Mouse (Mus musculus) neural tube, embryonic 13.5 days (tissue): ENCODE measurements at regions not wholly inside any gene's neighbourhood (a gene's known extent, or its start where the extent isn't known, plus 50 kb on each side); places are given as distances from the start of the nearest gene placed in this dataset.
A peak's percentile ranks its signal among the peaks of the same experiment; 100 is the strongest.

Source experiments
- ATAC-seq: fragments of 200-750 bp; cut with Nextera tagmentation; 2 replicates; pipeline ENCODE4 v1.8.0; 2017; ENCODE audit warnings: low read depth, mild to moderate bottlenecking, moderate TSS enrichment, moderate library complexity
- H3K27ac ChIP-seq: fragments of 300-500 bp; sonication (generic); replicated peaks from 2 replicates; pipeline ENCODE4 v1.5.1; 2015; ENCODE audit warnings: moderate library complexity, mild to moderate bottlenecking, inconsistent platforms
- H3K27me3 ChIP-seq: fragments of 300-500 bp; sonication (generic); 2 replicates; pipeline ENCODE4 v1.6.1; 2015; ENCODE audit warnings: mild to moderate bottlenecking, inconsistent platforms
- H3K36me3 ChIP-seq: fragments of 300-500 bp; sonication (generic); 2 replicates; pipeline ENCODE4 v1.6.1; 2015; ENCODE audit warnings: mild to moderate bottlenecking, inconsistent platforms
- H3K4me1 ChIP-seq: fragments of 300-500 bp; sonication (generic); replicated peaks from 2 replicates; pipeline ENCODE4 v1.6.1; 2015; ENCODE audit warnings: inconsistent platforms
- H3K4me2 ChIP-seq: fragments of 300-500 bp; sonication (generic); 2 replicates; pipeline ENCODE4 v1.6.1; 2015; ENCODE audit warnings: inconsistent platforms, mild to moderate bottlenecking, moderate library complexity
- H3K4me3 ChIP-seq: fragments of 300-500 bp; sonication (generic); 2 replicates; pipeline ENCODE4 v1.5.1; 2015; ENCODE audit warnings: mild to moderate bottlenecking, inconsistent platforms
- H3K9ac ChIP-seq: fragments of 300-500 bp; sonication (generic); 2 replicates; pipeline ENCODE4 v1.6.1; 2015; ENCODE audit warnings: moderate library complexity, mild to moderate bottlenecking, inconsistent platforms
- H3K9me3 ChIP-seq: fragments of 300-500 bp; sonication (generic); 2 replicates; pipeline ENCODE4 v1.6.1; 2016; ENCODE audit warnings: inconsistent platforms
- WGBS: fragments of 180-500 bp; shearing (Covaris S2); methylation state at CpG from one replicate; pipeline ENCODE4 v1.1.7; 2015; 5-methylcytosine and 5-hydroxymethylcytosine counted together

DNA sequence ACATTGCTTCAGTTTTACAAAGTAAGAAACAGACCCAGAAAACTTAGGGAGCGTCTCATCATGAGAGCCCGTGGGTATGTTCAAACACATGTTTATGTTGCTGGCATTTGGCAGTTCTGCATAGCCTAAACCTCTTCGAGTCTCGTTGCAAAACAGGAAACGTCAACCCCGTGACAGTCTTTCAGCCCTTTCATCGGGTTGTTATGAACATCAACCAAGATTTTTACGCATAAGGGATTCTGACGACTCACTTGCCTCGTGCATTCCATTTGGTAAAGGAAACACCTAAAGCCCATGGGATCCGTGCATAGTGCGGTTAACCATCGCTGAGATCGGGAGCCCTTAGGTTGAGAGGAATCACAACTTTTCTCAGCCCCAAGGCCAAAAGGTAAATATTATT is 115.7 kb downstream of the Gpam start:
- H3K4me3 ChIP-seq, result no peak overlapping the region
- H3K9ac ChIP-seq, result no peak overlapping the region
- H3K36me3 ChIP-seq, result no peaks in the 10 kb centered on the region
- no peak overlapping the region for H3K27ac ChIP-seq
- no peak overlapping the region for H3K4me2 ChIP-seq
- no peaks in the 10 kb centered on the region for H3K27me3 ChIP-seq
- H3K4me1 ChIP-seq, result peaks cover 6% of the 10 kb centered on the region; the same call in 1 of the 2 replicates
- no peak for ATAC-seq
- 89% methylated on average over 14 of the region's 14 CpGs for WGBS
- peaks cover 4% of the 10 kb centered on the region; the same call in 1 of the 2 replicates for H3K9me3 ChIP-seq

DNA sequence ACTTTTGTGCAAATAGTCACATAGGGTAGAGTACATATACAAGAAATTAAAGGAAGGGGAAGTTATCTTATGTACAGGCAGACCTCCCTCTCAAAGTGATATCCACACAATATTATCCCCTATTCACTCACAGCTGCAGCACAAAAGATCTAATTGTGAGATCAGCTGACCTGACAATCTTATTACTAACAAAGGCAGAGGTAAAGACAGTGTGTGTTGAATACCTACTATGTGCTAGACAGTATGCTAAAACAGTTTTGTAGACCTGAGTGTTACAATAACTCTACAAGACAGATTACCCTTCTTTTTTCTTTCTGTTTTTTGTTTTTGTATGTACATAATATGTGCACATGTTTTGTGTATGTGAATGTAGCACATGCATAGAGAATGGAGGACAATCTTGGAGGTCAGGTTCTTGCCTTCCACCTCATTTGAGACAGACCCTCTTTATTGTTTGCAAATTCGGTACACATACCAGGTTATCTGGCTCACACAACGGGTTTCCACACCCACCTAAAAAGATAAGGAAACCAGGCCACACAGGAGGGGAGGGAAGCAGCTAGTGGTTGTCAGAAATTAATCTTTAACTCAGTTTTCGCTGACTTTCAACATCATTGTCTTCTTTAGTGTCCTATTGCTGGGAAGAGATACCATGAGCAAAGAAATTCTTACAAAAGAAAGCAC is 118.4 kb downstream of the Gpam start:
- 85% methylated on average over 3 of the region's 3 CpGs for WGBS
- no peak overlapping the region for H3K4me2 ChIP-seq

DNA sequence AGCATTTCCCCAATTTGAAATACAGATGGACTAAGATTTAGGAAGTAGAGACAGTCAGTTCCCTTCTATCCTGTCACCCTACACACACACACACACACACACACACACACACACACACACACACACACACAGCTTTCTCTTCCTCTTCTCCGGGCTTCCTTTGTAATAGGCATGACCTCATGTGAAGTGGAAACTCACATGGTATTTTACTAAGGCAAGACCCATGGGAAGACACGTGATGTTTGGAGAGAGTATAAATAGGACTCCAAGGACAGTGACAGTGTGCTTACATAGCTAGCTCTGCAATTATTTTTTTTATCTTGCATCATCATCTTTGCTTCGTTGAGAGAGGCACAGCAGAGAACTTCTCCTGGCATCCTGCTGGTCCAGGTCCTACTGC is 137.1 kb downstream of the Gpam start:
- H3K27me3 ChIP-seq, result no peaks in the 10 kb centered on the region
- H3K9me3 ChIP-seq, result no peaks in the 10 kb centered on the region
- H3K27ac ChIP-seq, result no peak overlapping the region
- H3K9ac ChIP-seq, result no peak overlapping the region
- H3K4me1 ChIP-seq, result no peaks in the 10 kb centered on the region
- no peak overlapping the region for H3K4me2 ChIP-seq
- ATAC-seq, result no peak
- no peaks in the 10 kb centered on the region for H3K36me3 ChIP-seq
- WGBS, result 77% methylated on average over 3 of the region's 3 CpGs
- no peak overlapping the region for H3K4me3 ChIP-seq

More for the DNA sequence above, 118.4 kb downstream of the Gpam start:
- Histone ChIP-seq H3K4me3 (no peak overlapping the region), H3K9me3 (peaks cover 4% of the 10 kb centered on the region; the same call in 1 of the 2 replicates), H3K4me1 (peaks cover 6% of the 10 kb centered on the region; the same call in 1 of the 2 replicates), H3K9ac (no peak overlapping the region), H3K36me3 (no peaks in the 10 kb centered on the region), H3K27ac (no peak overlapping the region), H3K27me3 (no peaks in the 10 kb centered on the region)
- no peak for ATAC-seq

DNA sequence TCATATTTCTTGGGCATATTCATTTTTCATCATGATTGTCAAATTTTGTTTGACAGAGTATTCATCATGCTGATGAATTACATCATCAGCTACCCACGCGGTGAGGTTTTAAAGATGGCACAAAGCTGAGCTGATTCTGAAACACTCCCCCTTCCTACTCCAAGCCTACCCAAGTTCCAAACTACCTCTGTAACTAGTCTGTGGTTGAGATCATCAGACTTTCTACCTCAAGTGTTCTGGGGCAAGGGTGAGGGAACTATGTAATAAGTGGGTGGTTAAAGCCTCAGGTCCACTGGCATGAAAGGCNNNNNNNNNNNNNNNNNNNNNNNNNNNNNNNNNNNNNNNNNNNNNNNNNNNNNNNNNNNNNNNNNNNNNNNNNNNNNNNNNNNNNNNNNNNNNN is 142.5 kb downstream of the Gpam start:
- no peak for ATAC-seq
- Histone ChIP-seq H3K4me2 (no peak overlapping the region), H3K27me3 (no peaks in the 10 kb centered on the region), H3K4me3 (no peak overlapping the region), H3K36me3 (no peaks in the 10 kb centered on the region), H3K4me1 (no peaks in the 10 kb centered on the region), H3K27ac (no peak overlapping the region), H3K9me3 (no peaks in the 10 kb centered on the region), H3K9ac (no peak overlapping the region)
- 89% methylated on average over 2 of the region's 2 CpGs for WGBS

DNA sequence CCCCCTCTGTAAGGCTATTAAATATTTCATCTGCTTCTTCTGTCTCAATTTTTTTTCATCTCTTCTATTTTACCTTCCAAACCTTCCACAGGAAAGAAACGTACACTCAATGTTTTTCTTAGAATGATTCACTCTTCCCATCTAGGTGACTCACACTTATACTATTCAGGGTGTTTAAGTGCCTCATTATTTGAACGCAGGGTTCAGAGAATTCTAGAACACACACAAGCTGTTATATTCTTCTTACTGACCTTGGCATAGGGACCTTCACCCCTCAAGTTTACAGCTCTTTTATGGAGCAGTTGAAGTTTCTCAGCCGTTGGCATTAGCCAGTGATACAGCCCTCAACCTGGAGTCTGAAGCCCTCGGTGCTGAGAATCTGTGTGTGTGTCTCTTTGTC is 144.2 kb downstream of the Gpam start:
- Histone ChIP-seq H3K9me3 (no peaks in the 10 kb centered on the region), H3K4me1 (no peaks in the 10 kb centered on the region), H3K9ac (no peak overlapping the region), H3K36me3 (no peaks in the 10 kb centered on the region), H3K4me2 (no peak overlapping the region), H3K4me3 (no peak overlapping the region), H3K27ac (no peak overlapping the region), H3K27me3 (no peaks in the 10 kb centered on the region)
- no peak for ATAC-seq
- 62% methylated on average over 4 of the region's 4 CpGs for WGBS

DNA sequence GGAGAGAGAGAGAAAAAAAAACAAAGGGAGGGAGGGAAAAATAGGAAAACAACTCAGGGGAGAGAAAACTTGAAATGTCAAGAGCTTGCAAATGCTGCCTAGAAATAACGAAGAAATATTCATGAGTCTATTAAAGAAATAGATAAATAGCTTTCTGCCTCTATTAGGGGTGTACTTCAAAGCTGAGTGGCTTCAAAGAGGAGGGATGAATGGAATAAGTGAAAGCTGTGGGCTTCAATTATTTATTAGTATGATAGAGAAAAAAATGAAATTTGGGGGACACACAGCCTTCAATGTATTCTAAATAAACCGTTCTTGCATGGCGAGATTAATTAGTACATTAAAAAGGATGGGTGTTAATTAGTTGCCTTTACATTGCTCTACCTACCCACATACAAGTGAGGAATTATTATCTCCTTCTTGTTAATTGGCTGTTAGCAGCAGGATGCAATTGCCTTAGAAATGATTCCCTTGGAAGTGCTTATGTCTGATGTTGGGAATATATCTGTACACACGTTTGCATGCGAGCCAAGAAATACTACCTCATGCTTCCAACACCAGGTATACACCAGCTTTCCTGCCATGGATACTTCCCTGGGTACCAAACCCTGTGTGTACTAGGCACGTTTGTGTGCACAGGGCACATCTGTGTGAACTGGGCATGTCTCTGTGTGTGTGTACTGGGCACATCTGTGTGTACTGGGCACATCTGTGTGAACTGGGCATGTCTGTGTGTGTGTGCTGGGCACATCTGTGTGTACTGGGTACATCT is 155.4 kb downstream of the Gpam start:
- Histone ChIP-seq H3K27me3 (no peaks in the 10 kb centered on the region), H3K4me1 (no peaks in the 10 kb centered on the region), H3K9ac (no peak overlapping the region), H3K36me3 (no peaks in the 10 kb centered on the region), H3K9me3 (no peaks in the 10 kb centered on the region), H3K27ac (peak overlapping the region; percentile 23; the same call in 1 of the 2 replicates), H3K4me3 (no peak overlapping the region), H3K4me2 (no peak overlapping the region)
- ATAC-seq, result peak; percentile 67
- WGBS, result 68% methylated on average over 6 of the region's 6 CpGs

DNA sequence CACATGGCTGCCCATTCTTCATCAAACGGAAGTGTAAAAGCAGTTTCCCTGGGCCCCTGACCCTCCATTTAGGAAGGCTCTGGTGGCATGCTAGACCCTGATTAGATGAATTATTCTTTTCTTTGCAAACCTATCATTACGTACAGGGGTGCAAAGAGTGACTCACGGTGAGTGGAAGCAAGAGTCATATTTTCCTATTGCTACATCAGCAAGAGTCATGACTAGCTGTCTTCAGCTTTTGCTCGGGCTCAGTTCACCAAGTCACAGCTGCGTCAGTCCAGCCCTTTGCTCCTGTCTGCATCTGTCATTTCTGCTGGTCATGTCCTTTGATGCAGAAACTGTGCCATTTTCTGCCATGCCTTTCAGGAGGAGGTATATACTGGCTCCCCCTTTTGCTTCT is 168.7 kb downstream of the Gpam start:
- H3K9ac ChIP-seq, result no peak overlapping the region
- H3K9me3 ChIP-seq, result no peaks in the 10 kb centered on the region
- WGBS, result 87% methylated on average over 5 of the region's 5 CpGs
- ATAC-seq, result no peak
- no peaks in the 10 kb centered on the region for H3K36me3 ChIP-seq
- no peak overlapping the region for H3K27ac ChIP-seq
- no peaks in the 10 kb centered on the region; the same call in 1 of the 2 replicates for H3K4me1 ChIP-seq
- H3K4me3 ChIP-seq, result no peak overlapping the region
- H3K27me3 ChIP-seq, result no peaks in the 10 kb centered on the region
- H3K4me2 ChIP-seq, result no peak overlapping the region

DNA sequence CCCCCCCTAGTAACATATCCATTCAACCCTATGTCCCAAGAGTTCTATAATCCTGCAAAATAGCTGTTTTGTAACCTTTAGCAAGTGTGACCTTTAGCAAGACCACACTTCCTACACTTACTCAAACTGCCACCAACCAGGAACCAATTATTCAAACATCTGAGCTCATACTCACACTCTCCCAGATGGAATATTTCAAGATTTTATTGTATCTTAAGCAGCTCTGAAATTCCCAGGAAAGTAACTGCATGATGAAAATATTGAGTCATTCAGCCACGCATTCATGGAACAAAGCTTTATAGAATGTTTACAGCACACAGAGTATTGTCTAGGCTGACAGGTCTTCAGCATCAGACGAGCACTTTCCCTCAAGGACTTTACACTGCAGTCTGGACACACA is 171.9 kb downstream of the Gpam start:
- Histone ChIP-seq H3K4me1 (no peaks in the 10 kb centered on the region; the same call in 1 of the 2 replicates), H3K27ac (no peak overlapping the region), H3K4me2 (no peak overlapping the region), H3K9ac (no peak overlapping the region), H3K4me3 (no peak overlapping the region), H3K27me3 (no peaks in the 10 kb centered on the region), H3K36me3 (no peaks in the 10 kb centered on the region), H3K9me3 (no peaks in the 10 kb centered on the region)
- 58% methylated on average over 2 of the region's 2 CpGs for WGBS
- ATAC-seq, result no peak

DNA sequence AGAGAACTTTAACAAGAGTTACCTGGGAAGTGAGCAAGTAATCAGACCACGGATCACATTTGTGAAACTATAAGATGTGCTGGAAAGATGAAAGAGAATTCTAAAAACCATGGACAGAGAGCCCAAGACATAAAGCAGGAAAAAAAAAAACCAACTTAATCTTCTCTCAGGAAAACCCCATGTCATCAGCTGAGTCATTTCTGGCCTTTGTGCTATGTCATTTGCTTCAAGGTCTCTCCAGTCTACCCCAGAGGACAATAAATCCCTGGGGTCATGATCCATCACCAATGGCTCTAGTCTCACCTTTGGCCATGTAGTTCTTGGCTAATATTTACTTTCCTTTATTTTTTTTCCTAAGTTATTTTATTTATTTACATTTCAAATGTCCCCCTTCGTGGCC is 174.5 kb downstream of the Gpam start:
- Histone ChIP-seq H3K9me3 (no peaks in the 10 kb centered on the region), H3K27me3 (no peaks in the 10 kb centered on the region), H3K27ac (no peak overlapping the region), H3K4me2 (no peak overlapping the region), H3K4me1 (peaks cover 10% of the 10 kb centered on the region; the same call in 1 of the 2 replicates), H3K9ac (no peak overlapping the region), H3K36me3 (no peaks in the 10 kb centered on the region), H3K4me3 (no peak overlapping the region)
- 69% methylated on average over 2 of the region's 2 CpGs for WGBS
- no peak for ATAC-seq

DNA sequence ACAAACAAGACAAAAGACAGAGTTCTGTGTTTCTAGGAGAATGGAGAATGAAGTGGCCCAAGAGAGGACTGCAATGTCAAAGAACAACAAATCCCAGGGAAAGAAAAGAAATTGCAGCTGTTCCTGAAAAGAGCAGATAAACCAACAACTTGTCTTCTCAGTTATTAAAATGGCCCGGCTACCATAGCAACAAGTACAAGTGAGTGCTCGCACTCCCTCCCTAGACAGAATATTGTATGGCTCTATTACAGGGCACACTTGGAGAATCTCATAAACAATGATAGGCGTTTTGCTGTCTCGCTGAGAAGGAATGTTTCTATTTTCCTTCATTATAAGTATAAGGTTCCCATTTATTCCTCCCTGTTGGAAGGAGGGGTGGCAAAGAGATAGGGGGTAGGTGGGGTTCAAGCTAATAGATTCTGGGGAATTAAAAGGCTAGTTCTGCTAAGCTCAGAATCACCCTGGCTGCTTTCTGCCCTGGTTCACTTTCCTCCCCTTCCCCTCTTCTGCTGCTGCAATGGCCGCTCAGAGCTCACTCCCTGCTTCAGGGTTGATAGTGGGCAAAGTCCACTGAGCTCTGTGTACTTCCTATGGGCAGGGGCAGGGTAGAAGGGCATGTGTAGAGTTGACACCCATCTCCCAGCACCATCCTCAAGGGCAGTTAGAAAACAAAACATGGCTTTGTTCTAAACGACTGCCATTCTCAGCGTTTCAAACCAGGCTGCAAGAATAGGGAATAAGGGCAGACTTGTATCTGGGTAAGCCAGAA is 178.5 kb downstream of the Gpam start:
- no peak overlapping the region for H3K4me2 ChIP-seq
- no peak for ATAC-seq
- H3K4me3 ChIP-seq, result no peak overlapping the region
- 53% methylated on average over 7 of the region's 7 CpGs for WGBS
- no peaks in the 10 kb centered on the region for H3K36me3 ChIP-seq
- H3K9me3 ChIP-seq, result no peaks in the 10 kb centered on the region
- H3K27ac ChIP-seq, result no peak overlapping the region; the same call in 1 of the 2 replicates
- peaks cover 10% of the 10 kb centered on the region; the same call in 1 of the 2 replicates for H3K4me1 ChIP-seq
- H3K9ac ChIP-seq, result no peak overlapping the region
- no peaks in the 10 kb centered on the region for H3K27me3 ChIP-seq

DNA sequence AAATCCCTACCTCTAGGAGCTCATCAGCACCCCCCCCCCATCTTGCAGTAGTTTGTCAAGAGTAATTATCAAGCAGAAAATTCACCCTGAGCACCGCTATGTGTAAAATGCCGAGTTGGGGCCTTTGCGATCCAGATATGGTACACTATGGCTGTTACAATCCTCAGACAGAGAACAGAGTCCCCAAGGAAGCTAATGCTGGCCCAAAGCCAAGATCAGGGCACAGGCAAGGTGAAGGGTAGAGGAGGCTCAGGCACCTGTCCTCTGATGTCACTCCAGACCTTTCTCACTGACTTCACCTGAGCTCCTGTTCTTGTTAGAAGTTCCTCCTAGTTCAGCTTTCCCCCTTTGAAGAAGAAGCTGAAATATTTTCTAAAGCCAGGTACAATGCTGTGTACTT is 179.5 kb downstream of the Gpam start:
- Histone ChIP-seq H3K4me3 (no peak overlapping the region), H3K9me3 (no peaks in the 10 kb centered on the region), H3K9ac (no peak overlapping the region), H3K4me2 (no peak overlapping the region), H3K27ac (no peak overlapping the region), H3K27me3 (no peaks in the 10 kb centered on the region), H3K4me1 (peaks cover 10% of the 10 kb centered on the region; the same call in 1 of the 2 replicates), H3K36me3 (no peaks in the 10 kb centered on the region)
- 90% methylated on average over 3 of the region's 3 CpGs for WGBS
- ATAC-seq, result no peak

DNA sequence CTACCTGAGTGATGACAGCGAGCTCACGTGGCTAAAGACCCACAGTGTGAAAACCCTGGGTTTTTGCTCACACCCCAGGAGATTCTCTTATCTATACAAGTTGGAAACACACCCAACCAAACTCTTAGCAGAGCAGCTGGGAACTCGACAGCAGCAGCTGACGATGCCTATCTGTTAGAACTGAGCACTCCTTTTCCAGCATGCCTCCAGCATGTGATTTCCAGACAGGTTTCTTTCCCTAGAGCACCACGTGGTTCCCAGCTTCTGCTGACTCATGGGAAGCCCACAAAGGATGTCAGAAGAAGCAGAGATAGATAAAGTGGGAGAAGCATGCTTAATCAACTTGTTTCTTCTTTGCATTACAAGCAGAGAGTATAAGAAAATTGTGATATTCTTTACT is 194.5 kb downstream of the Gpam start:
- no peak overlapping the region for H3K9ac ChIP-seq
- 76% methylated on average over 5 of the region's 5 CpGs for WGBS
- no peaks in the 10 kb centered on the region for H3K4me1 ChIP-seq

More for the DNA sequence above, 194.5 kb downstream of the Gpam start:
- H3K4me2 ChIP-seq, result no peak overlapping the region
- no peaks in the 10 kb centered on the region for H3K27me3 ChIP-seq
- no peak overlapping the region for H3K4me3 ChIP-seq
- no peak overlapping the region for H3K27ac ChIP-seq
- no peaks in the 10 kb centered on the region for H3K36me3 ChIP-seq
- no peak for ATAC-seq
- no peaks in the 10 kb centered on the region for H3K9me3 ChIP-seq
